Comparison of ENCODE assay signal across 9 mouse cellular contexts in genomic region chr8:105473816-105474606, GRCm38 (mm10). TPM values are rescaled to one million over a fixed set of nuclear protein-coding genes. Genes with fewer than 3 reads are reported as not detected.
DNase-seq lines count a peak whose midpoint lies in the region; ATAC-seq and TF ChIP-seq lines count a peak whose summit lies in the region.
"Had no signal": no experiment of that assay in that cellular context is flagged by ENCODE, and none has a peak within 500 bp of the region (broad histone marks: within the 10 kb centered on the region; RNA-seq: fewer than 3 reads in every experiment).

No protein-coding gene starts in this region.

- no peaks in the 10 kb centered on the region for H3K9me3 ChIP-seq in intestine, embryonic 16.5 days (ENCODE audit: control insufficient read depth, low read length)
- no peaks in the 10 kb centered on the region for H3K9me3 ChIP-seq in lung, embryonic 16.5 days (ENCODE audit: control insufficient read depth, low read length)
- H3K9me3 ChIP-seq in stomach, postnatal 0 days (ENCODE audit: control insufficient read depth, low read length) = no peaks in the 10 kb centered on the region

- ATAC-seq in intestine, embryonic 16.5 days = peak; percentile 56
- ATAC-seq in lung, embryonic 16.5 days (ENCODE audit: low read depth) = peak; percentile 23; the same call in 1 of the 2 replicates
- ATAC-seq in stomach, postnatal 0 days (ENCODE audit: low FRiP score, low TSS enrichment) = peak; percentile 52
- no peak for ATAC-seq in megakaryocyte progenitor cell, adult 5-6 weeks (replicated peaks; ENCODE audit: poor library complexity)

- no peak overlapping the region for H3K9ac ChIP-seq in intestine, embryonic 16.5 days (ENCODE audit: low read depth, low read length)
- H3K9ac ChIP-seq in lung, embryonic 16.5 days (ENCODE audit: low read length) = peak overlapping the region; percentile 52
- no peak overlapping the region for H3K9ac ChIP-seq in stomach, postnatal 0 days (ENCODE audit: low read length)

- H3K36me3 ChIP-seq in intestine, embryonic 16.5 days (ENCODE audit: control insufficient read depth, insufficient read depth, low read length) = no peaks in the 10 kb centered on the region
- peaks cover 9% of the 10 kb centered on the region for H3K36me3 ChIP-seq in lung, embryonic 16.5 days (ENCODE audit: control insufficient read depth, insufficient read depth, low read length)
- peaks cover 8% of the 10 kb centered on the region; the same call in 1 of the 2 replicates for H3K36me3 ChIP-seq in stomach, postnatal 0 days (ENCODE audit: control insufficient read depth, insufficient read depth, low read length)

- DNase-seq in ES-CJ7 (ENCODE audit: low read depth, low spot score) (peak; percentile 79), ZHBTc4 (ENCODE audit: low read depth, low spot score) (peak; percentile 79)
- peak; percentile 70 for DNase-seq in gastrocnemius, postnatal 14 days
- DNase-seq in stomach, postnatal 0 days (ENCODE audit: low spot score) = peak; percentile 84
- no peak for DNase-seq in B cell, adult 2 months

- H3K4me2 ChIP-seq in intestine, embryonic 16.5 days (ENCODE audit: low read depth, low read length) = peak overlapping the region; percentile 38
- peak overlapping the region; percentile 17; the same call in 1 of the 2 replicates for H3K4me2 ChIP-seq in lung, embryonic 16.5 days (ENCODE audit: low read depth, low read length)
- H3K4me2 ChIP-seq in stomach, postnatal 0 days (replicated peaks; ENCODE audit: low read depth) = 0 out of 2 replicates have a peak overlapping the region, but pooled peaks have one; percentile 11

- no peak overlapping the region for H3K4me3 ChIP-seq in intestine, embryonic 16.5 days (ENCODE audit: low read length)
- no peak overlapping the region for H3K4me3 ChIP-seq in lung, embryonic 16.5 days (ENCODE audit: low read length)
- no peak overlapping the region for H3K4me3 ChIP-seq in stomach, postnatal 0 days (ENCODE audit: low read depth, low read length)

- TF ChIP-seq EP300 in stomach, postnatal 0 days (optimal IDR thresholded peaks at IDR 0.05) = no peak

- H3K4me1 ChIP-seq in intestine, embryonic 16.5 days (ENCODE audit: control insufficient read depth, insufficient read depth, low read length) = peaks cover 38% of the 10 kb centered on the region
- peaks cover 49% of the 10 kb centered on the region for H3K4me1 ChIP-seq in lung, embryonic 16.5 days (replicated peaks; ENCODE audit: control insufficient read depth, insufficient read depth, low read length)
- H3K4me1 ChIP-seq in stomach, postnatal 0 days (replicated peaks; ENCODE audit: control insufficient read depth, insufficient read depth) = peaks cover 2% of the 10 kb centered on the region; the same call in 1 of the 2 replicates

- H3K27me3 ChIP-seq in intestine, embryonic 16.5 days (replicated peaks; ENCODE audit: control insufficient read depth, insufficient read depth, low read length) = no peaks in the 10 kb centered on the region; the same call in 1 of the 2 replicates
- no peaks in the 10 kb centered on the region; the same call in 1 of the 2 replicates for H3K27me3 ChIP-seq in lung, embryonic 16.5 days (ENCODE audit: control insufficient read depth, insufficient read depth, low read depth, low read length)
- no peaks in the 10 kb centered on the region for H3K27me3 ChIP-seq in stomach, postnatal 0 days (ENCODE audit: control insufficient read depth, insufficient read depth, low read length)

- WGBS in intestine, embryonic 16.5 days = 31% methylated on average over 17 of the region's 17 CpGs
- 31% methylated on average over 17 of the region's 17 CpGs for WGBS in lung, embryonic 16.5 days
- WGBS in stomach, postnatal 0 days = 33% methylated on average over 17 of the region's 17 CpGs

- intact Hi-C loops in gastrocnemius, postnatal 14 days (cut with DNase I; ENCODE audit: low total_unique reads) = no loop called here

- H3K27ac ChIP-seq in intestine, embryonic 16.5 days (ENCODE audit: low read length) = peak overlapping the region; percentile 35; the same call in 1 of the 2 replicates
- peak overlapping the region; percentile 75 for H3K27ac ChIP-seq in lung, embryonic 16.5 days (ENCODE audit: low read length)
- peak overlapping the region; percentile 75 for H3K27ac ChIP-seq in stomach, postnatal 0 days (replicated peaks)

- no peak for TF ChIP-seq CTCF in stomach, postnatal 0 days (IDR thresholded peaks at IDR 0.05; ENCODE audit: low read depth)

RNA-seq across cellular contexts. Expression of gene Tppp3, which starts 2.7 kb away (rescaled TPM):
- 100 to 1,000 TPM; 191 to 254 TPM for total RNA-seq in gastrocnemius, postnatal 14 days (2021)
- 41.9 and 42.3 TPM in 2 replicates for polyA plus RNA-seq in intestine, embryonic 16.5 days (2015; fragmentation: Nextera tagmentation; extraction: Ambion mirVana)
- 83.3 and 110 TPM in 2 replicates for polyA plus RNA-seq in lung, embryonic 16.5 days (2015; fragmentation: Nextera tagmentation; extraction: Ambion mirVana)
- polyA plus RNA-seq in stomach, postnatal 0 days (2015; fragmentation: Nextera tagmentation; extraction: Ambion mirVana) = 89.9 and 99.8 TPM in 2 replicates
- 0.27 TPM in 1 of 2 replicates, not detected in the other for total RNA-seq in megakaryocyte progenitor cell, adult 5-6 weeks (2015)
- 0.57 and 2.4 TPM in 2 replicates for total RNA-seq in megakaryocyte progenitor cell, adult 5-6 weeks (2017)

RNA-seq across cellular contexts. Expression of gene Zdhhc1, which starts 22.7 kb away (rescaled TPM):
- 10 to 100 TPM; 10.1 to 11.2 TPM for total RNA-seq in gastrocnemius, postnatal 14 days (2021)
- 17.5 and 18.5 TPM in 2 replicates for polyA plus RNA-seq in intestine, embryonic 16.5 days (2015; fragmentation: Nextera tagmentation; extraction: Ambion mirVana)
- polyA plus RNA-seq in lung, embryonic 16.5 days (2015; fragmentation: Nextera tagmentation; extraction: Ambion mirVana) = 48.3 and 48.4 TPM in 2 replicates
- polyA plus RNA-seq in stomach, postnatal 0 days (2015; fragmentation: Nextera tagmentation; extraction: Ambion mirVana) = 15.6 and 17.2 TPM in 2 replicates
- total RNA-seq in megakaryocyte progenitor cell, adult 5-6 weeks (2015) = 4.8 and 5.7 TPM in 2 replicates
- 2.7 and 5.0 TPM in 2 replicates for total RNA-seq in megakaryocyte progenitor cell, adult 5-6 weeks (2017)

RNA-seq across cellular contexts. Expression of gene Hsd11b2, which starts 44.5 kb away (rescaled TPM):
- total RNA-seq in gastrocnemius, postnatal 14 days (2021) = 1 to 10 TPM; 1.9 to 2.1 TPM
- 1.9 and 2.3 TPM in 2 replicates for polyA plus RNA-seq in intestine, embryonic 16.5 days (2015; fragmentation: Nextera tagmentation; extraction: Ambion mirVana)
- 1.6 and 2.2 TPM in 2 replicates for polyA plus RNA-seq in lung, embryonic 16.5 days (2015; fragmentation: Nextera tagmentation; extraction: Ambion mirVana)
- 2.5 and 2.8 TPM in 2 replicates for polyA plus RNA-seq in stomach, postnatal 0 days (2015; fragmentation: Nextera tagmentation; extraction: Ambion mirVana)
- 0.10 and 0.12 TPM in 2 replicates for total RNA-seq in megakaryocyte progenitor cell, adult 5-6 weeks (2015)
- not detected in 2 replicates for total RNA-seq in megakaryocyte progenitor cell, adult 5-6 weeks (2017)
- total RNA-seq: left cerebral cortex, postnatal 14 days had no signal

Comparison
In these comparisons a context has a peak if more than half of its experiments do, and no peak if none do; other contexts are left out.
1. DNase-seq: peak in ES-CJ7 (single experiment), ZHBTc4 (single experiment), gastrocnemius, postnatal 14 days (single experiment) and stomach, postnatal 0 days (single experiment); none in B cell, adult 2 months (0 of 2).
2. Peak in every context shown above with its lines, with median percentiles within 50 percentile points of each other: H3K27ac ChIP-seq and H3K4me2 ChIP-seq.